Mouse (Mus musculus) left cerebral cortex, postnatal 4 days (tissue): ENCODE measurements at regions not wholly inside any gene's neighbourhood (a gene's known extent, or its start where the extent isn't known, plus 50 kb on each side); places are given as distances from the start of the nearest gene placed in this dataset.
"Not testable (repeated sequence)": the region's sequence is repeated elsewhere in the genome, so short reads cannot be mapped to it uniquely, and the experiment has no call there.

ENCODE experiments used
- DNase-seq: peaks from one replicate; pipeline ENCODE4 v3.0.0-alpha.2; 2022
- intact Hi-C: fragments of 180-260 bp; cut with DNase I; formaldehyde crosslinking; loops from one replicate; pipeline ENCODE4 v1.15.1; 2025

- DNase-seq = no peak
- intact Hi-C loops = no loop called here
Observed at GRCm38 (mm10) chr1:47646681-47647080, 754.0 kb upstream of the Slc39a10 start.

GRCm38 (mm10) chr1:47606597-47606996 is 713.9 kb upstream of the Slc39a10 start:
- intact Hi-C loops = no loop called here
- DNase-seq = no peak

GRCm38 (mm10) chr1:47603989-47604360 is 711.3 kb upstream of the Slc39a10 start:
- intact Hi-C loops = no loop called here
- DNase-seq = no peak

- DNase-seq = no peak
- intact Hi-C loops = no loop called here
Observed at GRCm38 (mm10) chr1:47603294-47603988, 710.8 kb upstream of the Slc39a10 start.

GRCm38 (mm10) chr1:47593641-47594040 is 701.0 kb upstream of the Slc39a10 start:
- intact Hi-C loops, DNase-seq: not testable (repeated sequence)

- DNase-seq = no peak
Observed at GRCm38 (mm10) chr1:47545606-47546005, 653.0 kb upstream of the Slc39a10 start.

GRCm38 (mm10) chr1:47511426-47511825 is 618.8 kb upstream of the Slc39a10 start:
- intact Hi-C loops = no loop called here
- no peak for DNase-seq

More at GRCm38 (mm10) chr1:47545606-47546005, 653.0 kb upstream of the Slc39a10 start:
- intact Hi-C loops = no loop called here

GRCm38 (mm10) chr1:47507801-47508200 is 615.1 kb upstream of the Slc39a10 start:
- no peak for DNase-seq
- intact Hi-C loops = no loop called here

GRCm38 (mm10) chr1:47488581-47489204 is 596.0 kb upstream of the Slc39a10 start:
- intact Hi-C loops = no loop called here
- no peak for DNase-seq

- DNase-seq = no peak
- intact Hi-C loops = no loop called here
Observed at GRCm38 (mm10) chr1:47486087-47486486, 593.4 kb upstream of the Slc39a10 start.

GRCm38 (mm10) chr1:47479059-47479458 is 586.4 kb upstream of the Slc39a10 start:
- intact Hi-C loops = no loop called here
- no peak for DNase-seq

- intact Hi-C loops = no loop called here
- no peak for DNase-seq
Observed at GRCm38 (mm10) chr1:47466573-47467253, 574.1 kb upstream of the Slc39a10 start.

GRCm38 (mm10) chr1:47448737-47449489 is 556.3 kb upstream of the Slc39a10 start:
- intact Hi-C loops = no loop called here
- DNase-seq = no peak

GRCm38 (mm10) chr1:47448070-47448469 is 555.4 kb upstream of the Slc39a10 start:
- no peak for DNase-seq
- intact Hi-C loops = no loop called here

GRCm38 (mm10) chr1:47446021-47446420 is 553.4 kb upstream of the Slc39a10 start:
- DNase-seq = no peak
- intact Hi-C loops = no loop called here

- intact Hi-C loops = no loop called here
- no peak for DNase-seq
Observed at GRCm38 (mm10) chr1:47432829-47433228, 540.2 kb upstream of the Slc39a10 start.

- intact Hi-C loops = no loop called here
Observed at GRCm38 (mm10) chr1:47405164-47405563, 512.5 kb upstream of the Slc39a10 start.

GRCm38 (mm10) chr1:47386579-47386978 is 493.9 kb upstream of the Slc39a10 start:
- no peak for DNase-seq
- intact Hi-C loops = no loop called here

More at GRCm38 (mm10) chr1:47405164-47405563, 512.5 kb upstream of the Slc39a10 start:
- no peak for DNase-seq

- DNase-seq = no peak
- intact Hi-C loops = no loop called here
Observed at GRCm38 (mm10) chr1:47378795-47379194, 486.1 kb upstream of the Slc39a10 start.

- DNase-seq = no peak
- intact Hi-C loops = no loop called here
Observed at GRCm38 (mm10) chr1:47339718-47340439, 447.2 kb upstream of the Slc39a10 start.
